Mouse (Mus musculus) CH12.LX (cell line): ENCODE results near the gene Gm12830. TPM values are rescaled to one million over a fixed set of nuclear protein-coding genes. Genes with fewer than 3 reads are reported as not detected.

Source experiments
- DNase-seq: peaks from one replicate; pipeline ENCODE4 v3.0.0-alpha.2; 2013; ENCODE audit errors: extremely low read depth
- H3K27ac ChIP-seq: 2 replicates; pipeline ENCODE4 v1.5.1; 2012; ENCODE audit warnings: low read depth, mild to moderate bottlenecking, control low read depth, moderate library complexity; ENCODE audit not compliant: insufficient read depth
- H3K27me3 ChIP-seq: replicated peaks from 2 replicates; pipeline ENCODE3; 2012; ENCODE audit warnings: inconsistent platforms
- H3K36me3 ChIP-seq, 2 experiments: replicated peaks in 1 of 2; 2 replicates each; pipeline versions ENCODE3 to v1.6.1; 2012; ENCODE audit warnings: inconsistent platforms in 1 of 2, low read length in 1 of 2, mild to moderate bottlenecking in 1 of 2, mixed read lengths in 1 of 2, moderate library complexity in 1 of 2; ENCODE audit not compliant: control insufficient read depth in 1 of 2, insufficient read depth in 1 of 2
- H3K4me1 ChIP-seq, 2 experiments: 2 replicates each; pipeline ENCODE4 v1.6.1; 2012; ENCODE audit warnings: inconsistent platforms in 1 of 2, moderate library complexity in 1 of 2; ENCODE audit not compliant: insufficient read depth in 2 of 2, control insufficient read depth in 1 of 2
- H3K4me2 ChIP-seq: 2 replicates; pipeline ENCODE4 v1.6.1; 2012; ENCODE audit warnings: low read depth, mild to moderate bottlenecking, control low read depth; ENCODE audit not compliant: poor library complexity, insufficient read depth, severe bottlenecking
- H3K4me3 ChIP-seq, 3 experiments: fragments of 150-350 bp in 1 of 3; sonication (generic) in 1 of 3; replicated peaks in 1 of 3; 2 replicates each; pipeline versions ENCODE3 to v1.5.1; 2011 to 2012; ENCODE audit warnings: low read depth in 2 of 3, low read length in 2 of 3, mild to moderate bottlenecking in 2 of 3, moderate library complexity in 2 of 3, control low read depth in 1 of 3, improper control_type of control experiment in 1 of 3, inconsistent platforms in 1 of 3, mixed read lengths in 1 of 3; ENCODE audit not compliant: poor library complexity in 1 of 3
- H3K79me2 ChIP-seq: replicated peaks from 2 replicates; pipeline ENCODE4 v1.6.1; 2012; ENCODE audit warnings: mild to moderate bottlenecking, moderate library complexity; ENCODE audit not compliant: control insufficient read depth, poor library complexity, insufficient read depth, severe bottlenecking; ENCODE audit errors: extremely low read depth
- H3K9ac ChIP-seq: 2 replicates; pipeline ENCODE4 v1.6.1; 2012; ENCODE audit warnings: low read depth, mild to moderate bottlenecking, control low read depth, moderate library complexity; ENCODE audit not compliant: insufficient read depth
- H3K9me3 ChIP-seq: replicated peaks from 2 replicates; pipeline ENCODE3; 2012; ENCODE audit warnings: low read length, inconsistent platforms, mixed read lengths
- CHD1 ChIP-seq: IDR thresholded peaks from 2 replicates; pipeline ENCODE4 v1.6.1; 2012; ENCODE audit warnings: low read depth, low read length, improper control_type of control experiment, inconsistent platforms
- CTCF ChIP-seq, 2 experiments: IDR thresholded peaks in 1 of 2; conservative IDR thresholded peaks in 1 of 2; 2 replicates each; pipeline ENCODE4 v1.5.1; 2011 to 2012; ENCODE audit warnings: low read depth in 2 of 2, low read length in 2 of 2, improper control_type of control experiment in 1 of 2, inconsistent platforms in 1 of 2, mild to moderate bottlenecking in 1 of 2, moderate library complexity in 1 of 2
- E2F4 ChIP-seq: IDR thresholded peaks from 2 replicates; pipeline ENCODE4 v1.6.1; 2011; ENCODE audit warnings: low read depth, low read length, improper control_type of control experiment; ENCODE audit not compliant: insufficient replicate concordance
- KAT2A ChIP-seq: IDR thresholded peaks from 2 replicates; pipeline ENCODE4 v1.6.1; 2012; ENCODE audit warnings: low read length, improper control_type of control experiment, inconsistent platforms; ENCODE audit not compliant: insufficient replicate concordance
- MAFK ChIP-seq: IDR thresholded peaks from 2 replicates; pipeline ENCODE4 v1.6.1; 2011; ENCODE audit warnings: low read length, improper control_type of control experiment; ENCODE audit not compliant: insufficient replicate concordance
- MEF2A ChIP-seq: IDR thresholded peaks from 2 replicates; pipeline ENCODE4 v1.6.1; 2014; ENCODE audit warnings: low read depth, mild to moderate bottlenecking, inconsistent platforms, low read length, improper control_type of control experiment, borderline replicate concordance
- NRF1 ChIP-seq: IDR thresholded peaks from 2 replicates; pipeline ENCODE4 v1.6.1; 2014; ENCODE audit warnings: low read depth, mild to moderate bottlenecking, inconsistent platforms, low read length, improper control_type of control experiment, moderate library complexity
- PAX5 ChIP-seq: IDR thresholded peaks from 2 replicates; pipeline ENCODE4 v1.6.1; 2012; ENCODE audit warnings: low read length, inconsistent platforms, mixed read lengths
- RCOR1 ChIP-seq: conservative IDR thresholded peaks from 2 replicates; pipeline ENCODE4 v1.6.1; 2012; ENCODE audit warnings: low read depth, mild to moderate bottlenecking, inconsistent platforms, low read length, improper control_type of control experiment
- UBTF ChIP-seq: IDR thresholded peaks from 2 replicates; pipeline ENCODE4 v1.6.1; 2012; ENCODE audit warnings: low read depth, mild to moderate bottlenecking, inconsistent platforms, low read length, improper control_type of control experiment, moderate library complexity
- USF1 ChIP-seq: IDR thresholded peaks from 2 replicates; pipeline ENCODE4 v1.6.1; 2014; ENCODE audit warnings: low read depth, mild to moderate bottlenecking, inconsistent platforms, low read length, improper control_type of control experiment
- USF2 ChIP-seq: conservative IDR thresholded peaks from 2 replicates; pipeline ENCODE4 v1.6.1; 2011; ENCODE audit warnings: low read depth, low read length, improper control_type of control experiment
- ZC3H11A ChIP-seq: IDR thresholded peaks from 2 replicates; pipeline ENCODE4 v1.6.1; 2012; ENCODE audit warnings: low read depth, mild to moderate bottlenecking, inconsistent platforms, low read length, improper control_type of control experiment
- ZMIZ1 ChIP-seq: IDR thresholded peaks from 2 replicates; pipeline ENCODE4 v1.6.1; 2012; ENCODE audit warnings: low read depth, mild to moderate bottlenecking, inconsistent platforms, low read length, improper control_type of control experiment
- ZNF384 ChIP-seq: IDR thresholded peaks from 2 replicates; pipeline ENCODE4 v1.6.1; 2012; ENCODE audit warnings: low read depth, low read length, improper control_type of control experiment, inconsistent platforms
- dilution Hi-C: fragments of 300-500 bp; cut with MboI; formaldehyde crosslinking; loops from 2 replicates; pipeline ENCODE4 v1.14.3; 2020; ENCODE audit warnings: low sequenced_read_pairs; ENCODE audit not compliant: extremely low pct_unique_long_range_greater_than_20kb, extremely low pct_ligation_motif_present
- in situ Hi-C: fragments of 300-500 bp; cut with MboI; formaldehyde crosslinking; loops from 3 replicates; pipeline ENCODE4 v1.14.3; 2019; ENCODE audit warnings: low sequenced_read_pairs, low pct_ligation_motif_present, low pct_unique_long_range_greater_than_20kb, mixed read lengths
- polyA plus RNA-seq: library from polyadenylated mRNA; unstranded; fragments of >175 nt; gene quantifications from 2 replicates; pipeline ENCODE4 v1.2.1, GENCODE M21; 2012; ENCODE audit warnings: low read depth; ENCODE audit not compliant: insufficient read length
- total RNA-seq, 2 experiments: library from RNA; depleted of rRNA; stranded (reverse); fragments of 300-350 nt in 1 of 2; fragments of >200 nt in 1 of 2; gene quantifications; 2 replicates each; pipeline ENCODE4 v1.2.3; 2012 to 2014

Gene Gm12830
- total and polyA plus RNA-seq, 3 experiments: not detected

GRCm38 (mm10) chr4:114844600-114844999, 23.1 kb downstream of the Gm12830 start:
- Histone ChIP-seq H3K79me2 (no peaks in the 10 kb centered on the region), H3K9me3 (no peaks in the 10 kb centered on the region), H3K4me3 (no peak overlapping the region), H3K27ac (no peak overlapping the region), H3K27me3 (peaks cover 77% of the 10 kb centered on the region), H3K9ac (no peak overlapping the region), H3K4me1 (no peaks in the 10 kb centered on the region), H3K4me2 (no peak overlapping the region), H3K36me3 (no peaks in the 10 kb centered on the region)
- in situ Hi-C loops: no loop called here
- dilution Hi-C loops: no loop called here
- no peak for DNase-seq
- no peak for TF ChIP-seq RCOR1
- TF ChIP-seq MEF2A: no peak
- TF ChIP-seq CTCF (conservative IDR thresholded peaks at IDR 0.05 in 1 of 2, IDR thresholded peaks at IDR 0.05 in 1 of 2; ENCODE audit: low read depth in 2 of 2, low read length in 2 of 2): no peak

DNA sequence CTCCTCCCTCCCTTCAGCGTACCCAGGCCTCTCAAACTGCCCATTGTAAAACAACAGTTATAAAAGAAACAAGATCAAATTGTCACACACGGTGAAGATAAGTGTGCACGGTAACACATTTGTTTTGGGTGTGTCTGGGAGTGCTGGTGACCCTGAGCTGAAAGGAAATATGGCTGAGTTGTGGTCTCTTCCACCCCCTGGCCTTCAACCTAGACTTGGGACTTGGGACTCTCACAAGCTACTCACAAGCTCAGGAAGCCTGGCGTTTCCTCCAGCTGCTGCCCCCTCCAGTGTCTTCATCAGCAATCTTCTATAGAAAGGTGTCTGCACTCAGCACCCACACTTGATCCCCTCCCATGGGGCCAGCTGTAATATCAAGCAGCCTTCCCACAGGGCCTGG, 24.1 kb downstream of the Gm12830 start:
- no peak overlapping the region for H3K4me3 ChIP-seq
- dilution Hi-C loops (no loop called here), in situ Hi-C loops (no loop called here)
- TF ChIP-seq USF2 (no peak), NRF1 (no peak)
- H3K27me3 ChIP-seq: peaks cover 74% of the 10 kb centered on the region
- no peaks in the 10 kb centered on the region for H3K79me2 ChIP-seq
- H3K27ac ChIP-seq: no peak overlapping the region
- no peak overlapping the region for H3K4me2 ChIP-seq
- no peak for DNase-seq
- no peaks in the 10 kb centered on the region for H3K9me3 ChIP-seq
- H3K36me3 ChIP-seq: no peaks in the 10 kb centered on the region
- no peaks in the 10 kb centered on the region for H3K4me1 ChIP-seq
- no peak overlapping the region for H3K9ac ChIP-seq

DNA sequence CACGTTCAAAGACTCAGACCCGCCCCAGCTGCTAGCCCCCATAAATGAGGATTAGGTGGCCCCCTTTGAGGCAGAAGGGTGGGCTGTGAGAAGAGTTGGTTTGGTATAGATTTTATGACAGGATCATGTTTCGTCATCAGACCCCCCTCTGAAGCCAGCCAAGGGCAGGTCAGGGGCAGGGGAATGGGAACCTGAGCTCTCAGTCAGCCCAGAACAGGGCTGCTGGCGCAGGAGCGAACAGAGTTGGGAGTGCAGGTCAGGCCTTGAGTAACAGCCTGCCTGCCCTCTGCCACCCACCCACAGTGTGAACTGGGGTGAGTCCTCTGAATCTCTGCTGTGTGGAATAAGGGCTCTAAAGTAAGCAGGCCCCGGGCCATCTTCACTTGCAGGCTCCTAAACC, 25.2 kb downstream of the Gm12830 start:
- TF ChIP-seq USF1 (no peak), ZC3H11A (no peak), MAFK (no peak), MEF2A (no peak), PAX5 (no peak), CHD1 (no peak), ZMIZ1 (no peak), E2F4 (no peak), KAT2A (no peak), RCOR1 (no peak), UBTF (no peak), ZNF384 (no peak)

More for the DNA sequence above, 25.2 kb downstream of the Gm12830 start:
- Histone ChIP-seq H3K27ac (no peak overlapping the region), H3K9ac (no peak overlapping the region), H3K4me2 (no peak overlapping the region), H3K9me3 (no peaks in the 10 kb centered on the region), H3K4me1 (no peaks in the 10 kb centered on the region), H3K79me2 (no peaks in the 10 kb centered on the region), H3K27me3 (peaks cover 73% of the 10 kb centered on the region), H3K36me3 (no peaks in the 10 kb centered on the region), H3K4me3 (no peak overlapping the region)
- dilution Hi-C loops (no loop called here), in situ Hi-C loops (no loop called here)
- DNase-seq: no peak
